Mouse (Mus musculus): ENCODE measurements around the gene Uap1. TPM values are rescaled to one million over a fixed set of nuclear protein-coding genes. Genes with fewer than 3 reads are reported as not detected.

Uap1 gene
- polyA plus RNA-seq, 1 experiment from 2014 or later, result 57.9 TPM

DNA sequence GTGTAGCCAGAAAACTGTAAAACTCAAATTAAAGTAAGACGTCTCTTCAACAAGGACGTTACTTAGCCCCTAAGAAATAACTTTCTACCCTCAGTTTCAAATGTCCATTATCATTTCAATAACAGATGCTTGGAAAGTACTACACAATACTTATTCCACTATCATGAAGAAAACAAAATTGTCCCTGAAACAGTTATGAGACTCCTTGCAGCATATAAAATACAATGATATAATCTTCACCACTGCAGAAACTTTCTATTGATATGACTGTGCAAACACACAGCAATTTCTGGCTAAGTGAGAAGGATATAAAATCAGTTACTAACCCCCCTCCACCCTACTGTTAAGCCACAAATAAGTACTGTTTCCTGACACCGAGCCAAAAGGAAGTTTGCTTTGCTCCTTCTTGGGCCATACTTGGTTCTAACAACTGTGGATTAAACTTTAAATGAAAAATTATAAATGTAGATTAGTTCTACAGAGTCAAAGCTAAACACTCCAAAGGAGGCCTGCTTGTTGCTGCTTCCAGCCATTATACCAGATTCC lies 11.3 kb downstream of the Uap1 start:
- Histone ChIP-seq H3K36me3 (peaks cover 25% of the 10 kb centered on the region), H3K4me1 (replicated peaks) (0 out of 2 replicates have a peak, but pooled peaks cover 8% of the 10 kb centered on the region), H3K9ac (replicated peaks) (no peak overlapping the region), H3K4me2 (replicated peaks) (no peak overlapping the region), H3K9me3 (no peaks in the 10 kb centered on the region), H3K27ac (no peak overlapping the region), H3K27me3 (no peaks in the 10 kb centered on the region), H3K4me3 (replicated peaks) (no peak overlapping the region)
- 90% methylated on average over 3 of the region's 3 CpGs for WGBS
- no peak for ATAC-seq

GRCm38 (mm10) chr1:170161852-170162251 lies 12.9 kb downstream of the Uap1 start:
- H3K4me2 ChIP-seq (replicated peaks), result no peak overlapping the region
- no peak overlapping the region for H3K9ac ChIP-seq (replicated peaks)
- H3K4me1 ChIP-seq (replicated peaks), result 0 out of 2 replicates have a peak, but pooled peaks cover 8% of the 10 kb centered on the region
- no peak for ATAC-seq
- H3K36me3 ChIP-seq, result peaks cover 34% of the 10 kb centered on the region
- H3K27ac ChIP-seq, result no peak overlapping the region
- WGBS, result 82% methylated on average over 6 of the region's 6 CpGs
- no peaks in the 10 kb centered on the region for H3K9me3 ChIP-seq
- no peaks in the 10 kb centered on the region for H3K27me3 ChIP-seq
- H3K4me3 ChIP-seq (replicated peaks), result no peak overlapping the region

GRCm38 (mm10) chr1:170160397-170160938 lies 14.3 kb downstream of the Uap1 start:
- H3K27me3 ChIP-seq, result no peaks in the 10 kb centered on the region
- no peak overlapping the region for H3K4me2 ChIP-seq (replicated peaks)
- no peaks in the 10 kb centered on the region for H3K9me3 ChIP-seq
- no peak overlapping the region for H3K27ac ChIP-seq
- no peak overlapping the region for H3K4me3 ChIP-seq (replicated peaks)
- peaks cover 27% of the 10 kb centered on the region for H3K36me3 ChIP-seq
- 61% methylated on average over 3 of the region's 3 CpGs for WGBS
- ATAC-seq, result no peak
- H3K4me1 ChIP-seq (replicated peaks), result 0 out of 2 replicates have a peak, but pooled peaks cover 8% of the 10 kb centered on the region
- no peak overlapping the region for H3K9ac ChIP-seq (replicated peaks)

GRCm38 (mm10) chr1:170159707-170160106 lies 15.1 kb downstream of the Uap1 start:
- 91% methylated on average over 2 of the region's 2 CpGs for WGBS
- H3K9ac ChIP-seq (replicated peaks), result no peak overlapping the region
- no peaks in the 10 kb centered on the region for H3K9me3 ChIP-seq
- H3K36me3 ChIP-seq, result peaks cover 30% of the 10 kb centered on the region
- no peak overlapping the region for H3K4me3 ChIP-seq (replicated peaks)
- no peak overlapping the region for H3K27ac ChIP-seq
- no peaks in the 10 kb centered on the region for H3K27me3 ChIP-seq
- H3K4me1 ChIP-seq (replicated peaks), result 0 out of 2 replicates have a peak, but pooled peaks cover 8% of the 10 kb centered on the region
- ATAC-seq, result no peak
- H3K4me2 ChIP-seq (replicated peaks), result no peak overlapping the region

GRCm38 (mm10) chr1:170155761-170156160 lies 19.0 kb downstream of the Uap1 start:
- Histone ChIP-seq H3K4me2 (replicated peaks) (no peak overlapping the region), H3K27me3 (no peaks in the 10 kb centered on the region), H3K36me3 (peaks cover 24% of the 10 kb centered on the region), H3K4me1 (replicated peaks) (0 out of 2 replicates have a peak, but pooled peaks cover 6% of the 10 kb centered on the region), H3K4me3 (replicated peaks) (no peak overlapping the region), H3K9me3 (no peaks in the 10 kb centered on the region), H3K9ac (replicated peaks) (no peak overlapping the region), H3K27ac (no peak overlapping the region)
- 97% methylated on average over 5 of the region's 5 CpGs for WGBS
- no peak for ATAC-seq

GRCm38 (mm10) chr1:170155298-170155697 lies 19.5 kb downstream of the Uap1 start:
- ATAC-seq, result no peak
- WGBS, result 73% methylated on average over 2 of the region's 2 CpGs
- H3K9ac ChIP-seq (replicated peaks), result no peak overlapping the region
- H3K4me3 ChIP-seq (replicated peaks), result no peak overlapping the region
- no peaks in the 10 kb centered on the region for H3K9me3 ChIP-seq
- H3K27ac ChIP-seq, result no peak overlapping the region
- H3K36me3 ChIP-seq, result peaks cover 20% of the 10 kb centered on the region
- no peaks in the 10 kb centered on the region for H3K27me3 ChIP-seq
- 0 out of 2 replicates have a peak, but pooled peaks cover 1% of the 10 kb centered on the region for H3K4me1 ChIP-seq (replicated peaks)
- H3K4me2 ChIP-seq (replicated peaks), result no peak overlapping the region

GRCm38 (mm10) chr1:170153986-170154385 lies 20.8 kb downstream of the Uap1 start:
- ATAC-seq, result no peak
- no peaks in the 10 kb centered on the region for H3K27me3 ChIP-seq
- no peak overlapping the region for H3K9ac ChIP-seq (replicated peaks)
- WGBS, result 43% methylated on average over 8 of the region's 8 CpGs
- H3K4me3 ChIP-seq (replicated peaks), result no peak overlapping the region
- H3K9me3 ChIP-seq, result no peaks in the 10 kb centered on the region
- no peaks in the 10 kb centered on the region for H3K4me1 ChIP-seq (replicated peaks)
- H3K27ac ChIP-seq, result no peak overlapping the region
- peaks cover 28% of the 10 kb centered on the region for H3K36me3 ChIP-seq
- no peak overlapping the region for H3K4me2 ChIP-seq (replicated peaks)

DNA sequence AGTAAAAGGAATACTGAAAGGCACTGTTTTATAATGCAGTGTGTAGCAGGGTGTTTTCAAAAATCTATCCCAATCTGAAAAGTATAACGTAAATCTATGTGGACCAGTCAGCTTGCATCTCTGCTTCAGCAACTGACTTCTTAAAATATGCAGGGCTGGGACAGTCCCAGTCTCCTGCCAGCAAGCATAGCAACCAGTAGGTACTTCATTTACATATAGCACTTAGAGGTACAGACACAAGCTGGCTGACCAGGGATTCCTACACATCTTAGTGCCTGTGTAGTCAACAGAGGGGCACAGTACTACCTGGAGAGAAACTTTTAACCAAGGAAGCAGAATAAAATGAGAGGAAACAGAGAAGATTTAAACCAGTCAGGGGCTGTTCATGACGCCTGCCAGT lies 22.2 kb downstream of the Uap1 start:
- Histone ChIP-seq H3K4me3 (replicated peaks) (no peak overlapping the region), H3K4me1 (replicated peaks) (no peaks in the 10 kb centered on the region), H3K9me3 (no peaks in the 10 kb centered on the region), H3K9ac (replicated peaks) (no peak overlapping the region), H3K4me2 (replicated peaks) (no peak overlapping the region), H3K36me3 (peaks cover 30% of the 10 kb centered on the region), H3K27ac (no peak overlapping the region), H3K27me3 (no peaks in the 10 kb centered on the region)
- WGBS, result 81% methylated on average over 2 of the region's 2 CpGs
- 0 out of 2 replicates have a peak, but pooled peaks have one; percentile 9 for ATAC-seq

GRCm38 (mm10) chr1:170150870-170151269 lies 23.9 kb downstream of the Uap1 start:
- Histone ChIP-seq H3K27me3 (no peaks in the 10 kb centered on the region), H3K27ac (no peak overlapping the region), H3K4me1 (replicated peaks) (no peaks in the 10 kb centered on the region), H3K4me2 (replicated peaks) (no peak overlapping the region), H3K4me3 (replicated peaks) (no peak overlapping the region), H3K36me3 (peaks cover 29% of the 10 kb centered on the region), H3K9ac (replicated peaks) (no peak overlapping the region), H3K9me3 (no peaks in the 10 kb centered on the region)
- 77% methylated on average over 6 of the region's 6 CpGs for WGBS
- no peak for ATAC-seq

DNA sequence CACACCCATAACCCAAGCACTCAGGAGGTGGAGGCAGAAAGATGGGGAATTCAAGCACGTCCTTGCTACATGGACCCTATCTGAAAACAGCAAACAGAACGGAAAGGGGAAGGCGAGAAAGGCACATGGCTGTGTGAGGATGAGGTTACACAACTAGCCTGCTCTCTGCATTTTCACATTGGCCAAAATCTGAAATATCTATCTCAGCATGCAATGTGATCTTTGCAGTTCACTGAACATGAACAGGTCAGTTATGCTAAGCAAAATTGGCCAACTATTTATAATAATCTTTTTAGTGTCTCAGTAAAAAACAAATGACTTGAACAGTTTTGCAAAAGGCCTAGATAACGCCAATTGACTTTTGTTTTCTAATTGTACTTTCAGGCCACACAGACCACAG lies 25.0 kb downstream of the Uap1 start:
- H3K4me3 ChIP-seq (replicated peaks), result no peak overlapping the region
- 89% methylated on average over 4 of the region's 4 CpGs for WGBS
- H3K4me2 ChIP-seq (replicated peaks), result no peak overlapping the region
- no peaks in the 10 kb centered on the region for H3K9me3 ChIP-seq
- H3K9ac ChIP-seq (replicated peaks), result no peak overlapping the region
- no peaks in the 10 kb centered on the region for H3K27me3 ChIP-seq
- no peak for ATAC-seq
- H3K36me3 ChIP-seq, result peaks cover 25% of the 10 kb centered on the region
- H3K27ac ChIP-seq, result no peak overlapping the region
- no peaks in the 10 kb centered on the region for H3K4me1 ChIP-seq (replicated peaks)

- Histone ChIP-seq H3K27ac (no peak overlapping the region), H3K9ac (replicated peaks) (no peak overlapping the region), H3K4me2 (replicated peaks) (no peak overlapping the region), H3K4me3 (replicated peaks) (no peak overlapping the region), H3K27me3 (no peaks in the 10 kb centered on the region), H3K4me1 (replicated peaks) (no peaks in the 10 kb centered on the region), H3K36me3 (peaks cover 29% of the 10 kb centered on the region), H3K9me3 (no peaks in the 10 kb centered on the region)
- ATAC-seq, result no peak
- 90% methylated on average over 6 of the region's 6 CpGs for WGBS
These were observed 26.2 kb downstream of the Uap1 start for GRCm38 (mm10) chr1:170148536-170148935.

GRCm38 (mm10) chr1:170147651-170148448 lies 26.9 kb downstream of the Uap1 start:
- ATAC-seq, result no peak
- Histone ChIP-seq H3K9me3 (no peaks in the 10 kb centered on the region), H3K36me3 (peaks cover 35% of the 10 kb centered on the region), H3K4me2 (replicated peaks) (no peak overlapping the region), H3K4me1 (replicated peaks) (no peaks in the 10 kb centered on the region), H3K27me3 (no peaks in the 10 kb centered on the region), H3K4me3 (replicated peaks) (no peak overlapping the region), H3K27ac (no peak overlapping the region), H3K9ac (replicated peaks) (no peak overlapping the region)
- 90% methylated on average over 9 of the region's 9 CpGs for WGBS

All from midbrain, embryonic 13.5 days (tissue).